Mouse (Mus musculus) liver, postnatal 0 days (tissue): ENCODE measurements around the gene Cic. TPM values are rescaled to one million over a fixed set of nuclear protein-coding genes. Genes with fewer than 3 reads are reported as not detected.
"Not testable (repeated sequence)": the region's sequence is repeated elsewhere in the genome, so short reads cannot be mapped to it uniquely, and the experiment has no call there.

ENCODE experiments used
- ATAC-seq: fragments of 200-750 bp; cut with Nextera tagmentation; 2 replicates; pipeline ENCODE4 v1.8.0; 2017; ENCODE audit warnings: mild to moderate bottlenecking, moderate library complexity
- DNase-seq: peaks from one replicate; pipeline ENCODE4 v3.0.0-alpha.2; 2016
- H3K27ac ChIP-seq: fragments of 300-500 bp; sonication (generic); 2 replicates; pipeline ENCODE4 v1.5.1; 2014; ENCODE audit warnings: antibody characterized with exemption, moderate library complexity, mild to moderate bottlenecking, low read depth
- H3K27me3 ChIP-seq: fragments of 300-500 bp; sonication (generic); 2 replicates; pipeline ENCODE4 v1.6.1; 2014; ENCODE audit warnings: low read length, control low read depth, mixed read lengths; ENCODE audit not compliant: insufficient read depth
- H3K36me3 ChIP-seq: fragments of 300-500 bp; sonication (generic); replicated peaks from 2 replicates; pipeline ENCODE4 v1.6.1; 2014; ENCODE audit warnings: mild to moderate bottlenecking, control low read depth, low read length, moderate library complexity, mixed read lengths; ENCODE audit not compliant: insufficient read depth
- H3K4me1 ChIP-seq: fragments of 300-500 bp; sonication (generic); 2 replicates; pipeline ENCODE4 v1.6.1; 2014; ENCODE audit warnings: antibody characterized with exemption, mild to moderate bottlenecking, control low read depth; ENCODE audit not compliant: insufficient read depth
- H3K4me2 ChIP-seq: fragments of 300-500 bp; sonication (generic); 2 replicates; pipeline ENCODE4 v1.6.1; 2014; ENCODE audit warnings: low read depth, mild to moderate bottlenecking, low read length, moderate library complexity, mixed read lengths
- H3K4me3 ChIP-seq: fragments of 300-500 bp; sonication (generic); 2 replicates; pipeline ENCODE4 v1.5.1; 2014; ENCODE audit warnings: low read depth, low read length
- H3K9ac ChIP-seq: fragments of 300-500 bp; sonication (generic); replicated peaks from 2 replicates; pipeline ENCODE4 v1.6.1; 2014; ENCODE audit warnings: mild to moderate bottlenecking, moderate library complexity
- H3K9me3 ChIP-seq: fragments of 300-500 bp; sonication (generic); 2 replicates; pipeline ENCODE4 v1.6.1; 2016; ENCODE audit warnings: mild to moderate bottlenecking, control low read depth, low read length, mixed read lengths
- CTCF ChIP-seq: sonication (generic); IDR thresholded peaks from 2 replicates; pipeline ENCODE4 v1.5.1; 2016; ENCODE audit warnings: antibody characterized with exemption, low read depth
- EP300 ChIP-seq: IDR thresholded peaks from 2 replicates; pipeline ENCODE4 v1.6.1; 2016; ENCODE audit warnings: antibody characterized with exemption, low read depth, mild to moderate bottlenecking
- WGBS: fragments of 180-500 bp; shearing (Covaris S2); extraction: QIAGEN DNeasy Blood & Tissue Kit; methylation state at CpG from one replicate; pipeline ENCODE4 v1.1.7; 2014; ENCODE audit not compliant: insufficient replicate concordance; 5-methylcytosine and 5-hydroxymethylcytosine counted together
- polyA plus RNA-seq: library from polyadenylated mRNA; unstranded; fragments of >200 nt; fragmentation: Nextera tagmentation; extraction: Ambion mirVana; gene quantifications from 2 replicates; pipeline ENCODE4 v1.2.1, GENCODE M21; 2015

The Cic gene
- polyA plus RNA-seq, 1 experiment from 2014 or later, result 8.9 TPM

GRCm38 (mm10) chr7:25322058-25322484, 54.6 kb downstream of the Cic start:
- TF ChIP-seq EP300, result no peak
- Histone ChIP-seq H3K27me3 (no peaks in the 10 kb centered on the region), H3K9me3 (no peaks in the 10 kb centered on the region), H3K4me1 (peaks cover 3% of the 10 kb centered on the region), H3K4me3 (no peak overlapping the region), H3K36me3 (no peaks in the 10 kb centered on the region), H3K27ac (no peak overlapping the region), H3K4me2 (no peak overlapping the region), H3K9ac (no peak overlapping the region)
- DNase-seq (no peak), ATAC-seq (no peak)
- WGBS, result 57% methylated on average over 6 of the region's 6 CpGs

DNA sequence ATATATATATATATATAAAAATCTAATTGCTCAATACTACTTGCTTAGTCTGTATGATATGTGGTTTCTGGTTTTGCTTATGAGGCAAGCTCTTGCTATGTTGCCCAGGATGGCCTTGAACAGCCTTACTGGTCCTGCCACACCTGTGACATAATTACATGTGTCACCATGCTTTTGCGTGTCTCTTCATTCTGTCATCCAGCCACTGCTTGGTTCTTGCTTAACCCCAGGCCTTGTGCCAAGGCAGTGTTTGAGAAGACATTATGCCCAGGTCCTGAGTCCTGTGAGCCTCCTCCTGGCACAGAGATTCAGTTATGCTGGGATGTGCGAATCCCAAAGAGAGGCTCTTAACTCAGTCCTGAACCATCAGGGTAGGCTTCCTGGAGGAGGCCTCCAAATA, 55.7 kb downstream of the Cic start:
- no peak overlapping the region for H3K4me3 ChIP-seq
- ATAC-seq (peak; percentile 21; the same call in 1 of the 2 replicates), DNase-seq (no peak)
- H3K27me3 ChIP-seq, result no peaks in the 10 kb centered on the region
- H3K9ac ChIP-seq, result no peak overlapping the region
- 75% methylated on average over 2 of the region's 2 CpGs for WGBS
- no peaks in the 10 kb centered on the region for H3K4me1 ChIP-seq
- H3K36me3 ChIP-seq, result no peaks in the 10 kb centered on the region
- H3K27ac ChIP-seq, result no peak overlapping the region
- no peak overlapping the region for H3K4me2 ChIP-seq
- H3K9me3 ChIP-seq, result no peaks in the 10 kb centered on the region
- TF ChIP-seq EP300, result no peak
- TF ChIP-seq CTCF, result no peak

GRCm38 (mm10) chr7:25325431-25325830, 57.9 kb downstream of the Cic start:
- not testable (repeated sequence) for H3K36me3 ChIP-seq, H3K27me3 ChIP-seq, H3K4me3 ChIP-seq, H3K4me2 ChIP-seq, DNase-seq, H3K4me1 ChIP-seq, H3K27ac ChIP-seq, H3K9me3 ChIP-seq, ATAC-seq, H3K9ac ChIP-seq
- 65% methylated on average over 6 of the region's 6 CpGs for WGBS

DNA sequence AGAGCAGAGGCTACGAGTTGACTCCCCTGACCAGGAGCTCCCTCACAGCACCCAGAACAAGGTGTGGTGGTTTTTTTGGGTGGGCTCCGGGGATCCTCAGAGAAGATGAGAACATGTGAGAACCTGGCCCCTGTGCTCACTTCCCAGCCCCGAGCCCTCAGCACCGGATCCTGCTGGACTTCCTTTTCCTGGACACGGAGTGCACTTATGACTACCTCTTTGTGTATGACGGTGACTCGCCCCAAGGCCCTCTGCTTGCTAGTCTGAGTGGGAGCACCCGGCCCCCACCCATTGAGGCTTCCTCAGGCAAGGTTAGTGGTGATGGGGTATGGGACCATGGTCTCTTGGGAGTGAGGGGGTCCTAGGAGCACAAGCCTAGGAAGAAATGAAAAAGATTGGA, 58.7 kb downstream of the Cic start:
- Histone ChIP-seq H3K9me3 (no peaks in the 10 kb centered on the region), H3K27ac (no peak overlapping the region), H3K4me2 (no peak overlapping the region), H3K4me3 (no peak overlapping the region), H3K9ac (no peak overlapping the region), H3K36me3 (no peaks in the 10 kb centered on the region), H3K4me1 (peaks cover 4% of the 10 kb centered on the region; the same call in 1 of the 2 replicates), H3K27me3 (0 out of 2 replicates have a peak, but pooled peaks cover 2% of the 10 kb centered on the region)
- 58% methylated on average over 8 of the region's 8 CpGs for WGBS
- TF ChIP-seq CTCF (no peak), EP300 (no peak)
- ATAC-seq (no peak), DNase-seq (no peak)

- Histone ChIP-seq H3K4me1 (peaks cover 4% of the 10 kb centered on the region; the same call in 1 of the 2 replicates), H3K36me3 (no peaks in the 10 kb centered on the region), H3K9me3 (no peaks in the 10 kb centered on the region), H3K27ac (no peak overlapping the region), H3K4me2 (no peak overlapping the region), H3K9ac (no peak overlapping the region), H3K27me3 (no peaks in the 10 kb centered on the region), H3K4me3 (no peak overlapping the region)
- peak; percentile 85 for DNase-seq
- ATAC-seq, result peak; percentile 62
- TF ChIP-seq CTCF (peak; percentile 94), EP300 (no peak)
- 40% methylated on average over 16 of the region's 16 CpGs for WGBS
Observed at GRCm38 (mm10) chr7:25333596-25334307, 66.2 kb downstream of the Cic start.

DNA sequence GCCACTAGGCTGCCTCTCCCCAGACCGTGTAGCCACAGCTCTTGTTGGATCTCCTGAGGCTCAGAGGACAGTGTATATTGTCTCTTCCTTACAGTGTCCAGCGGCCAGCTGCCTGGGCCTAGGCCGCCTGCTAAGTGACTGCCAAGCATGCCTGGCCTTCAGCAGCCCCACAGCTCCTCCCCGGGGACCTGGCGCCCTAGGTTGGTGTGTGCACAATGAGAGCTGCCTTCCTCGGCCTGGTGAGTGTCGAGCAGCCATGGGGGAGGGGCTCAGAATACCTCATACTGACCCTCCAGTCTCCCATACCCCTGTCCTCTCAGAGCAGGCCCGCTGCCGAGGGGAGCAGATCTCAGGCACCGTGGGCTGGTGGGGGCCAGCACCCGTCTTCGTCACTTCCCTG, 67.0 kb downstream of the Cic start:
- WGBS, result 77% methylated on average over 12 of the region's 12 CpGs
- no peak for DNase-seq
- Histone ChIP-seq H3K4me3 (no peak overlapping the region), H3K27me3 (no peaks in the 10 kb centered on the region), H3K4me2 (no peak overlapping the region), H3K9ac (no peak overlapping the region), H3K4me1 (peaks cover 4% of the 10 kb centered on the region; the same call in 1 of the 2 replicates), H3K9me3 (no peaks in the 10 kb centered on the region), H3K27ac (no peak overlapping the region), H3K36me3 (no peaks in the 10 kb centered on the region)
- TF ChIP-seq EP300 (no peak), CTCF (no peak)
- no peak for ATAC-seq
